Mouse (Mus musculus): Measurements from ENCODE around the gene Topaz1.

- TF ChIP-seq CTCF (IDR thresholded peaks at IDR 0.05; ENCODE audit: low read depth, low read length), result no peak
- TF ChIP-seq TAL1 (conservative IDR thresholded peaks at IDR 0.05; ENCODE audit: low read depth, low read length), result no peak
- TF ChIP-seq GATA1 (IDR thresholded peaks at IDR 0.05; ENCODE audit: borderline replicate concordance, low read length), result no peak
- TF ChIP-seq POLR2AphosphoS5 (IDR thresholded peaks at IDR 0.05; ENCODE audit: insufficient replicate concordance, low read depth, low read length), result no peak
These were observed 32.1 kb upstream of the Topaz1 start for GRCm38 (mm10) chr9:122715046-122715445.
